Mouse (Mus musculus) heart, postnatal 14 days (tissue): ENCODE measurements at regions not wholly inside any gene's neighbourhood (a gene's known extent, or its start where the extent isn't known, plus 50 kb on each side); places are given as distances from the start of the nearest gene placed in this dataset.

ENCODE experiments used
- DNase-seq, 2 experiments: peaks; one replicate each; pipeline ENCODE4 v3.0.0; 2021 to 2022
- intact Hi-C: fragments of 180-260 bp; cut with DNase I; formaldehyde crosslinking; loops from one replicate; pipeline ENCODE4 v1.15.1; 2025

DNA sequence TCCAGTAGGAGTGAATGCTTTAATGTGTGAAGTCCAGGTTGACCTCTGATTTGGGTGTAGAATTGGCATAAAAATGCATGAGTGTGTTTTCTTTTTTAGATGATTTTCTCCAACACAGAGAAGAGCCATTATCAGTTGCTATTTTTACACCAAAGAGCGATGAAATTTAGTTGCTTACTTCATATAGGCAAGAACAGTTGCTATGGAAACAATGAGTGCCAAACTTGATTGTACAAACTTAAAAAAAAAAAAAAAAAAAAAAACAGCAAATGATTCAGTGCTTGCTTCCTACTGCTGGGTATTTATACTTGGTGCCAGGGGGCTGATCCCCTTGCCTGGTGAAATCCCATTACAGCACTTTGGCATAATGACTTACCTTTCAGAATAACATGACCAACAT is 268.0 kb downstream of the Sec23a start:
- DNase-seq, result no peak
- intact Hi-C loops, result no loop called here

GRCm38 (mm10) chr12:58728094-58728493 is 283.7 kb downstream of the Sec23a start:
- intact Hi-C loops, result no loop called here
- no peak for DNase-seq

- intact Hi-C loops, result no loop called here
These were observed 284.3 kb downstream of the Sec23a start for GRCm38 (mm10) chr12:58727547-58727946.

GRCm38 (mm10) chr12:58717908-58718307 is 293.9 kb downstream of the Sec23a start:
- DNase-seq, result no peak
- intact Hi-C loops, result no loop called here

More at GRCm38 (mm10) chr12:58727547-58727946, 284.3 kb downstream of the Sec23a start:
- DNase-seq, result no peak

DNA sequence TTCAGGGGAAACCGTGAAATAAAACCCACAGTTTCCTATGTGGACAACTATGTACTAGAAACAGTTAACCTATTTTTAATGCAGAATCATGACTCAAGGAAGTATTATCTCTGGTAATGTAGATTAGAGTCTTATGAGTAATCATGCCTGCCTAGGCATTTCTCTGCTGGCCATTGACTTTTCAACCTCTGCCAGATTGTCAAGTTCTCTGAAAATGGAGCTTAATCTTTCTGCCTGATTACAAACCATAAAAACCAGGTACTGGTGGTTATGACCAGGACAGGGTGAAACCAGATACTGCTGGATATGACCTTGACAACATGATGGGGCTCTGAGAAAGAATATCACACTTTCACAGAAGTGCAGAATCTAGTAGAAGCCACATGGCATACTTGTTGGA is 297.6 kb downstream of the Sec23a start:
- DNase-seq, result no peak
- intact Hi-C loops, result no loop called here

DNA sequence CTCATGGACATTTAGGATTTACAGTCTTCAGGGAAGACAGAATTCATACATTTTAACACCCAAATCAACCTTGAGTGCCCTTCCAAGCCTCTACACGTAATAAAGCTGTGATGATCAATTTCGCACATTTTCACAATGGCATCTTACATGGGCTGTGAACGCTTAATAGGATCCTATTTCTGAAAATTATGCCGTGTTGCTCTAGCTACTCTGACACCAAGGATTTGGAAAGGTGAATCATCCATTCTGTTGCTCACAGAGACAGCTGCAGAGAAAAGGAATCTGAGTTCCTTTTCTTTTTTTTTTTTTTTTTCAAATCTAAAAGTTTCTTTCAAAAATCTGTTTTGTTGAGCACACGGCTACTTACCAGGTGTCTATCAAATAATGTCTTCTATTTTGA is 316.1 kb downstream of the Sec23a start:
- intact Hi-C loops, result no loop called here
- DNase-seq, result no peak

- intact Hi-C loops, result no loop called here
- no peak for DNase-seq
These were observed 341.7 kb downstream of the Sec23a start for GRCm38 (mm10) chr12:58669914-58670635.

- intact Hi-C loops, result no loop called here
- DNase-seq, result no peak
These were observed 357.2 kb downstream of the Sec23a start for GRCm38 (mm10) chr12:58654530-58655056.

DNA sequence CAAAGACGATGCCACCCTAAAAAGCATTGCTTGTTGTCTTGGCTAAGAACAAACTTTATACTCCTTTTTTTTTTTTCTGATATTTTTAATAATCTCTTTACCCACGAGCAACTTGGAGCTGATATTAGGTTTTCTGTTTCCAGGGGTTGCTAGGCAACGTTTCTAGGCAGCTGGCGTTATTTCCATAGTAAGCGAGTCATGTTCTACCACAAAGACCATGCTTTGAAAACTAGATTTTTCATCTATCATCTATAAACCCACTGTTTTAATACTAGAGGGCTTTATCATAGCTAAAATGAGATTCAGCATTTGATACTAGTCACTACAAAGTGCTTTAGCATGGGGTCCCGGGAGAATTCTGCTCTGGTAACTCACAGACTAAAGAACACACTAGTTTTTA is 358.1 kb downstream of the Sec23a start:
- intact Hi-C loops, result no loop called here
- DNase-seq, result no peak

- intact Hi-C loops, result no loop called here
- no peak for DNase-seq
These were observed 358.6 kb downstream of the Sec23a start for GRCm38 (mm10) chr12:58653222-58653621.

- intact Hi-C loops, result no loop called here
- no peak for DNase-seq
These were observed 359.1 kb downstream of the Sec23a start for GRCm38 (mm10) chr12:58652701-58653100.

GRCm38 (mm10) chr12:58648322-58648721 is 363.5 kb downstream of the Sec23a start:
- intact Hi-C loops, result no loop called here

GRCm38 (mm10) chr12:58643843-58644242 is 368.0 kb downstream of the Sec23a start:
- intact Hi-C loops, result no loop called here
- no peak for DNase-seq

More at GRCm38 (mm10) chr12:58648322-58648721, 363.5 kb downstream of the Sec23a start:
- no peak for DNase-seq

GRCm38 (mm10) chr12:58639478-58639877 is 370.4 kb upstream of the Clec14a start:
- intact Hi-C loops, result loop anchor here (5.0 to 10.0 kb wide), 2 partner anchors 425 to 812 kb away; partner anchors contain the start of gene Sstr1
- no peak for DNase-seq

DNA sequence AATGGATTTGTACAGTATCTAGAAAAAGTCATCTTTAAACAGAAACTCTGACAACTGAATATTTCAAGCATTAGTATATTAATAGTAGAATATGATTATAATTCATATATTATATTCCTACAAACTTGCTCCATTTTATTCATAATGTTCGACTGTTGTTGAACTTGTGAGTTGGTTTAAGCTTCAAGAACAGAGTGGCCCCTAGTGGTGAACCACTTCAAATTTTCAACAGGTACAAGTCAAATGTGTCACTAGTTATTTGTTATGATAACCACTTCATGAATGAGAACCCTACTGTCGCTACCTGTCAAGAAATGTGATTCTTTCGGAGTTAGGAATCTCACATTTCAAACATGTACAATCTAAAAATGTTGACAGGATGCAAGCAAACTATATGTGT is 369.2 kb upstream of the Clec14a start:
- peak; percentile 3 to 17 for DNase-seq
- intact Hi-C loops, result loop anchor here (5.0 to 10.0 kb wide), 2 partner anchors 423 to 811 kb away; partner anchors contain the start of gene Sstr1

- no peak for DNase-seq
- intact Hi-C loops, result loop anchor here (10.0 kb wide), 1 partner anchor 418 kb away; the partner anchor contains the start of gene Sstr1
These were observed 363.4 kb upstream of the Clec14a start for GRCm38 (mm10) chr12:58632529-58632928.

- intact Hi-C loops, result no loop called here
These were observed 359.7 kb upstream of the Clec14a start for GRCm38 (mm10) chr12:58628817-58629216.

DNA sequence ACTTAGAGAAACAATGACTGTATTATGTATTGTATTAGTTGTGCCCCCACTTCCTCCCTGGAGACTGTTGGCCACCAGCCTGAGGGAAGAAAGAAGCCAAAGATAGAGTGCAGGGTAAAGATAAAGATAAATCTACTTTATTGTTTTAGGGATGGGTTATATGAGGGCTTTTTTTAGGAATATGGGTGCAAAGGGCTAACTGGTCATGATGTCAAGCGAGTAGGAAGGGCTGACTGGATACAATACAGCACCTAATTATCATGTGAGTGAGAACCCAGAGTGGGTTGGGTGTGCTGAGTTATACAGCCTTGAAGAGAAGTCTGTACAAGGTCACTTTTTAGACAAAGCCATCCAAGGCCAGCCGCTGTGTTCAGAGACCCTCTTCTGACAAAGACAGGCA is 356.1 kb upstream of the Clec14a start:
- intact Hi-C loops, result no loop called here
- DNase-seq, result no peak

More at GRCm38 (mm10) chr12:58628817-58629216, 359.7 kb upstream of the Clec14a start:
- no peak for DNase-seq

DNA sequence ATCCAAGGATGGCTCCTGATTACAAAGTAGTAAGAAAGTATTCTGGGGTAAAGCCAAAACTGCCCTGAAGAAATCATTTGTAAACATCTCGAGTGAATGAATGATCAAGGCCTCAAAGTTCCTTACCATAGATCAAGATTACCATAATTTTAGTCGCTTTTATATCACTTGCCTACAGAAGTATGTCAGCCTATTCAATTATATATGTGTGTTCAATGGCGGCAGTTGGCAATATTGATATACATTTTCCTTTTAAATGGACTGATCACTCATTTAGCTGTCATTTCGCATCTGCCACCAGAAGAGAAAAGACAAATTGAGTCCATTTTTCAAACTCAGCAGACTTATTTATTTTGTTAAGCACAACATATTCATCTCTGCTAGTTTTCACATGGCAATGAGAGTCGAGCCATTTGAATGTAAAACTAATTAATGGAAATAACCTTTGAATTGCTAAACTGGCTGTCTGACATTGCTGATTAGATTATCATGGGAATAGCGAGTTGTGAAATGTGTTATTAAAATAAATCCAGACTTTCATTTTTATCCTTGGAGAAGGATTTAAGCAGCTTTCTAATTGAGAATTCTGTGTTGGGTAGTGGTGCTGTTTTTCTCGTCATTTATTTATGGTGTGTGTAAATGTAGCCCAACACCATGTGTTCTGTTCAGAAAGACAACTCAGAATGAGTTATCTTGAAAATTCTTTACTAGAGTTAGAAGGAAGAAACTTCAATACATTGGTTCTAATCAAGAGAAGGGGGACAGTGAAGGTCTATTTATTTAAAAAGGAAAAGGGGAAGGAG is 350.6 kb upstream of the Clec14a start:
- intact Hi-C loops, result no loop called here

DNA sequence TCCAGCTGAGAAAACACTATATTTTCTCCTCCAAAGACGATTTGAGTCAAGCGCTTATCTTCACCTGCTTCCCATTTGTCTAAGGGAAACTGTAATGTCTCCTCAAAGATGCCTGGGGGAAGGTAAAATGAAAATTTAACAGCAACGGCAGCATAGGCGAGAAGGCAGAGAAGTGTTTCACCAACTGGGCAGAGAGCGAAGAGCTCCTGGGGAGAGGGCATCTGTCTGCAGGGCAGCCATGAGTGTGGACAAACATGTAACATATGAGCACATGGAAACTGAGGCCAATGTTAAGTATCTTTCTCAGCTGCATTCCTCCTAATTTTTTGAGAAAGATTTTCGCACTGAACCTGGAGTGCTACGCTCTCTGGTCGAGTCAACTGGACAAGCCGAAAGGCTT is 325.7 kb upstream of the Clec14a start:
- no peak for DNase-seq
- intact Hi-C loops, result no loop called here

More for the DNA sequence above, 350.6 kb upstream of the Clec14a start:
- no peak for DNase-seq

- intact Hi-C loops, result no loop called here
- no peak for DNase-seq
These were observed 322.4 kb upstream of the Clec14a start for GRCm38 (mm10) chr12:58591480-58591829.
